Mouse (Mus musculus): Measurements from ENCODE around the gene Zfp385a.
A peak's percentile ranks its signal among the peaks of the same experiment; 100 is the strongest.
"Not testable (repeated sequence)": the region's sequence is repeated elsewhere in the genome, so short reads cannot be mapped to it uniquely, and the experiment has no call there.

The Zfp385a gene

DNA sequence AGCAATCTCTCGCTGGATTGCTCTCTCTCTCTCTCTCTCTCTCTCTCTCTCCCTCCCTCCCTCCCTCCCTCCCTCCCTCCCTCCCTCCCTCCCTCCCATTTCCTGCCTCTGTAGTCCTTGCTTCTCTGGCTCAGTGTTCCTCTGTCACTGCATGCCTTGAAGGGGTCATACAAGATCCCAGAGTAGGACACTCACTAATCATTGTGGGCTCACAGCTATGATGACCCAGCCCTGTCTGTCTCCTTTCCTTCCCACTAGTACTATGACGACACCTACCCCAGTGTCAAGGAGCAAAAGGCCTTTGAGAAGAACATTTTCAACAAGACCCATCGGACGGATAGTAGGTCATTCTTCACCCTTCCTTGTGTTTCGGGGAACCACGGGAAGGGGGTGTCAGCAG is 49.5 kb downstream of the Zfp385a start:
- no peak for DNase-seq (ENCODE audit: low spot score)

DNA sequence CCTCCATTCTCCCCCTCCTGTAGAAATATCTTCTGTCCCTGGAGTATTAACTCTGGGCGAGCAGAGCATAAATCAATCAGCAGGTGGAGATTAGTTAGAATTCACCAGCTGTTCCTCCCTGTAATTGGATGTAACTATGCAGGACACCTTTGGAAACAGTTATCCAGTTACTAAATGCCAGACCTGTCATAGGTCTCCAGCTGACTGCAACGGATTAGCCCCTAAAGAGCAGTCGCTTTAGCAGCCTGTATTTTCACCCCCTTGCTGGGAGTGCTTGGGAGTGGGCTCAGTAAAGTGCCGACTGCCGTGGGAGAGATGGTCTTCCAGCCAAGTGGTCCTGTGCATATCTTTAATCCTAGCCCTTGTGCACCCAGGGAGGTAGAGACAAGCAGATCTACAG is 50.3 kb downstream of the Zfp385a start:
- no peak for DNase-seq (ENCODE audit: low spot score)

DNA sequence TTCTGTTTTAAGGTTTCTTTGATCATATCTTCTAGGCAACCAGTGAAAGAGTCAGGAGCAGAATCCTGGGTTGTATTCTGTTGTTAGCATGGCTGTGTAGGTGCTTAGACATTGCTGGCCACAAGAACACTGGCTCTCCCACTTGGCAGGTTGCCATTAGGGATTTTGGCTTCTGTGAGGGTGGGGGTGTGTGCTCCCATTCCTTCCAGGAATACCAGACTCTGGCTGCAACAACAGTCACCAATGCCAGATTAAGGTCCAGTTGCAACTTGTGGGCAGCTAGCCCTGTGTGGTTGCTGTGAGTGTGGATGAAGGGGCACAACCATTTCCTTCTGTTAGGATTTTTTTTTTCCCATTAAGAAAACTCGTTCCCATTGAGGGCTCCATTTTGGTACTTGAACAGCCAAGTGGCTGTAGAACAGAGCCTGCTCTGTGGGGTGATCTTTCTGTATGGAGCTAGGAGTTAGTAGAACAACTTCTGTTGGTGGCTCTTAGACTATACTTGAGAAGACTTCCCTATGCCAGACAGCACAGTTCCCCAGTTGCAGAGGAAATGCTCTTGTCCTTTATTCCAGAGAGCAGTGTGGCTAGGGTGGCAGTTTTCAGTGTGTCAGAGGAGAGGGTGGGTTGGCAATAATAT is 54.0 kb downstream of the Zfp385a start:
- no peak for DNase-seq (ENCODE audit: low spot score)

DNA sequence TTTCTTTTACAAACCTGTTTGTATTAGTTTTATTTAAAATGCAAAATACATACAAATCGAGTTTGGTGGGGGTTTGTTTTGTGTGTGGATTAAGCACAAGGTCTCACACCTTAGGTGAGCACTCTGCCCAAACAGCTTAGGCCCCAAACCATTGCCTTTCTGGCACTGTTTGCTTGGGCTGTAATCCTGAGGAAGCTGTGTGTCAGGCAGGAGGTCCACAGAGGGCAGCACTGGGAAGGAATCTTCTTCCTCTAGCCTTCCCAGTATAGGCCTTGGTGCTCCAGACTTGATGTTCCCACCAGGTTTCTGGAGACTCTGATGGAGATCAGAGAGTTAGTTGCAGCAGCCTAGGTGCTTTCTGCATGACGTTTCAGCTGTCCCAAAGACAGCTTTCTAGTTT is 55.2 kb downstream of the Zfp385a start:
- DNase-seq (ENCODE audit: low spot score), result no peak

DNA sequence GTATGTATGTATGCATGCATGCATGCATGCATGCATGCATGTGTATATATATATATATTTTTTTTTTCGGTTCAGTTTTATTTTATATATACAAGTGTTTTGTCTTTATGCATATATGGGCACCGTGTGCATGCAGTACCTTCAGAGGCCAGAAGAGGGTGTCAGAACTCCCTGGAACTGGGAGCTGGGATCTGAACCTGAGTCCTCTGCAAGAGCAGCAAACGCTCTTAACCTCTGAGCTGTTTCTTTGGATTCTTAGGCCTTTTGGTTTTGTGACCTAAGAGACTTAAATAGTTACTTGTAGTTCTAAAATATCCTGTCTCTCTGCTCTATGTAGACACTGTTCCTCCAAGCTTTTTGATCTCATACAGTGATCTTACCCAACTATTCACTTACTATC is 55.8 kb downstream of the Zfp385a start:
- DNase-seq (ENCODE audit: low spot score), result peak; percentile 38

DNA sequence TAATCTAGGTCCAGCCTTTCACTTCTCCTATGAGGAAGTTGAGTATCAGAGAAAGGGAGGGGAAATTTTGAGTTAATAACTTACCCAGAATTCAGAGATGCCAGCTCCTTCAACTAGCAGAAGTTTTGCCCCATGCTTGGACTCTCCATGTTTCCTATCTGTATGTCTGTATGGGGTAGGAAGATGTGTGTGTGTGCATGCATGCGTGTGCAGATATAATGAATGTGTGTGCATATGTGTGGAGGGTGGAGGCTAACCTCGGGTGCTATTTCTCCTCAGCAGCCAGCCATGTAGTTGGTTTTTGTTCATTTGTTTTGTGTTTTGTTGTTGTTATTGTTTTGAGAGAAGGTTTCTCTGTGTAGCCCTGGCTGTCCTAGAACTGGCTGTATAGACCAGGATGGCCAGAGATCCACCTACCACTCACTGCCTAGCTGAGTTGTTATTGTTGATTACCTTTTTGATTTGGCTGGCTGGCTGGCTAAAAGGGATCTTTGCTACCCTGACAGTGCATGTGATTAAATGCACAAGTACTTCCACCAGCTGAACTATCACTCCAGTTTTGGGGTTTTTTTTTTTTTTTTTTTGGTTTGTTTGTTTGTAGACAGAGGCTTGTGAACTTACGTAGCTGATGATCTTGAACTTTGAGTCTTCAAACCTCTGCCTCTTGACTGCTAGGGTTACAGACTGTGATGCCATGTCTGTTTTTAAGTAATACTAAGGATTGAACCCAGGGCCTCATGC is 58.3 kb downstream of the Zfp385a start:
- no peak for DNase-seq (ENCODE audit: low spot score)

DNA sequence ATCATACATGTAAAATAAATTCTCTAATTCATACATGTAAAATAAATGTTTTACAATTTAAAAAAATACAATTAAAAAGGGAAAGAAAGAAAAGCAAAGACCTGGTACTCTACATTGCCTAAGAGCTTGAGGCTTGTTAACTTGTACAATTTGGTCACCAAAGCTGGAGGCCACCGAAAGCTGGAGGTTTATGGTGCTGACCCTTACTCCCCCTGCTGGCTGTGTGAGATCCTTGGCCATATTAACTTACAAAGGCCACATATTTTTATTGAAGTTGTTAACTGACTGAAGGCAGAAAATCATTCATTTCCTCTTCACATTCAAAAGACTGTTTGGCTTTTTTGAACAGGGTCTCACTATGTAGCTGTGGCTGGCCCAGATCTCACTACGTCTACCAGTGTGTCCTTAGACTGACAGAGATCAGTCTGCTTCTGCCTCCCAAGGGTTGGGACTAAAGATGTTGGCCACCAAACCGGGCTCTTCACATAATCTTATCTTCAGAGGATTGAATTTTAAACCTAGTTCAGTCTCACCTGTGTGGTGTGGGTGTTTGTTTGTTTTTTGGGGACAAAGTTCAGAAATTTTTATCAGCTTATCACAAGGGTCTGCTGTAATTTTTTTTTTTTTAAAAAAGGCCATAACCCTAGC is 59.0 kb downstream of the Zfp385a start:
- peak; percentile 14 for DNase-seq (ENCODE audit: low spot score)

DNA sequence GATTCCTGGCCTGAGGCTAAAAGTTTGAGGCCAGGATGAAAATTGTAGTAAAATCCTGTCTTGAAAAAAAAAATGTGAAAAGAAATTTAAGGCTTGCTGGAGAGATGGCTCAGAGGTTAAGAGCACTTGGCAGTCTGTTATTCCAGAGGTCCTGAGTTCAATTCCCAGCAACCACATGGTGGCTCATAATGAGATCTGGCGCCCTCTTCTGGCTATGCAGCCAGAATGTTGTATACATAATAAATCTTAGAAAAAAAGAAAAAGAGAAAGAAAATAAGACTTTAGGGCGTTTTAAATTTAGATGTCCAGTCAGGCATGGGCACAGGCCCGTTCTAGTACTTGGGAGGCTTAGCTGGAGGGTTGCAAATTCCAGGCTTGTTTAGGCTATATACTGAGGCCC is 60.1 kb downstream of the Zfp385a start:
- DNase-seq (ENCODE audit: low spot score), result peak; percentile 38

DNA sequence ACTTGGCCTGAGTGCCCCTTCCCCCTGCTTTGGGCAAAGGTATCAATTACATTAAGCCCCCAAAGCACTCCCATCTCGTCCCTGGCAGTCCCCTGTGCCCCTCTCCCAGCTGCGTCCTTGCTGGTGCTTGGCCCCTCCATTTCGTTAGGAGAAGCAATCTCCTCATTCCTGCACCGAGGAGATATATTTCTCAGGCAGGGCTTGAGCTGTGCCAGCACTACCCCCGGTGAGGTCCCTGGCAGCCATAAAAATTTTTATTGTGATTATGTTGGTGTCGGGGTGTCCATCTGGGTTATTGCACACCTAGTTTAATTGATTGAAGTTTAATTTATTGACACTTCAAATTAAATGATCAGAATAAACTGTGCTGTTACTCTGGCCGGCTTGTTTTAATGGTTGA is 61.9 kb downstream of the Zfp385a start:
- no peak for DNase-seq (ENCODE audit: low spot score)

DNA sequence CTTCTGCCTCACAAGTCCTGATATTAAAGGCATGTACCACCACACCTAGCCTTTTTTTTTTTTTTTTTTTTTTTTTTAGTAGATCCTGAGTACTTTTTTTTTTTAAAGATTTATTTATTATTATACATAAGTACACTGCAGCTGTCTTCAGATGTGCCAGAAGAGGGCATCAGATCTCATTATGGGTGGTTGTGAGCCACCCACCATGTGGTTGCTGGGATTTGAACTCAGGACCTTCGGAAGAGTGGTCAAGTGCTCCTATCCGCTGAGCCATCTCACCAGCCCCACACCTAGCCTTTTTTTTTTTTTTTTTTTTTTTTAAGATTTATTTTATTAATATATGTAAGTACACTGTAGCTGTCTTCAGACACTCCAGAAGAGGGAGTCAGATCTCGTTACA is 64.0 kb downstream of the Zfp385a start:
- not testable (repeated sequence) for DNase-seq (ENCODE audit: low spot score)

DNA sequence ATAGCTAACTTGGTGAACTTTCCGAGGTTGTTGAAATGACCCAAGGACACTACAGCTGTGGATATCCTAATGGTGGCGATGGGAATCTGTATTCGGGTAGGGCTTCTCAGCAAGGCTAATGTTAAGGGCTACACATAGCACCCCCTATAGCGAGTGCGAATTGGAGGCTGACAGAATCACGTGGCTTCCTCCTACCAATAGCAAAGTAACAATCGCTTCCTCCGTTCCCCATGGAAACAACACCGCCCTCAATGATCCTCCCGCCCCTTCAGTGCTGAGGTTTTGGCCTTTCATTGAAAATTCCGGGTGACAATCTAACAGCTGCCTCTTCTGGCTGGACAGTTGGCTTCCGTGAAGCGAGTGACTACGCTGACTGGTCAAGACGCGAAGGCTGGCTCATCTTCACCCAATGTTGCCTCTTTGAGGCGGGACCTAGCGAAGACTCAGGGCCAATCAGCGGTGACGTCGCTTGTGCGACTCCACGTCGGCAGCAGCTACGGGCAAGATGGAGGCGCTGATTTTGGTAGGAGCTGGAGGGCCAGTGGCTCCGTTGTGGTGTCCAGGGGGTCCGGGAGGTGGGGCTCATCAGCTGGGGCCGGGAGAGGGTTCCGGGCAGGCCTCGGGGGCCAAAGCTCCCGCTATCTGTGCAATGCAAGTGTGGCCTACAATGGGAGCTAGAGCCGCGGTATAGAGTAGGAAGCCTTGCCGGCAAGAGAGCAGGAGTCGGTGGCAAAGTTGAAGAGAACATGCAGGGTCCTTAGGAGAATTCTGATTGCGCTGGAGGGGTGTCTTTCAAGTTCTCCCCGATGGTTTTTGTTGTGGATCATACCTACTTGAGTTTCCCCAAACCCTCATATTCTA is 67.2 kb downstream of the Zfp385a start, which contains the start of gene Copz1:
Gene Copz1 (plus strand): TSS at position 296 of the 861 bp plus-strand sequence.
- peak; percentile 98 for DNase-seq (ENCODE audit: low spot score)

DNA sequence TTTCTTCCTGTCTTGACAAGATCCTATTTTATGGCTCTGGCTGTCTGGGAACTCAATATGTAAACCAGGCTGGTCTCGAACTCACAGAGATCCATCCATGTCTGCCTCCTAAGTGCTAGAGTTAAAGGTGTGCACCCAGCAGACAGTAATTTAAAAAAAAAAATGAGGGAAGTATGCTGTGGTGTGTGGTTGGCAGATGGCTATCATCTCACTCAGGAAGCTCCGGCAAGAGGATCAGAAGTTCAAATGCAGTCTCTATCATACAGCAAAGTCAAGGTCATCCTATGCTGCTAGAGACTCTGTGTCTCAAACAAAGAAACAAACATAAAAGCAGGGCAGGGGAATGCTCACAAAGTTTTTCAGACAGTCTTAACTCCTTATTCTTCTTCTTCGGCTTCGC is 71.0 kb downstream of the Zfp385a start:
- peak; percentile 18 for DNase-seq (ENCODE audit: low spot score)

DNA sequence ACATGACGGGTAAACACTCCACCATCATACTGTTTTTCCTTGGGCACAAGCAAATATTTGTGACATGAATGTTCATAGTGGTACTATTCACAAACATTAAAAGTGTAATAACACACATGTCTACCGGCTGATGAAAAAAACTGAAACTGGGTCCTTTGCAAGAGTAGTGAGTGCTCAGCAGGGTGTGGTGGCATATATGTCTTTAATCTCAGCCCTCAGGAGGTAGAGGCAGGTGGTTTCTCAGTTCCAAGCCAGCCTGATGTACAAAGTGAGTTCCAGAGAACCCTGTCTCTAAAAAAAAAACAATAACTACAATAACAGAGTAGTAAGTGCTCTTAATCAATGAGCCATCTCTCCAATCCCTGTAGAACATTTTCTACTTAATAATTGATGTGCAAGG is 75.1 kb downstream of the Zfp385a start:
- DNase-seq (ENCODE audit: low spot score), result no peak
